Mouse (Mus musculus): ENCODE data around the gene Cxcl1. TPM values are rescaled to one million over a fixed set of nuclear protein-coding genes. Genes with fewer than 3 reads are reported as not detected.

The Cxcl1 gene
- polyA plus RNA-seq, 1 experiment from 2014 or later, result not detected

Other genes with a start within 250 kb of the Cxcl1 start
- 0.10 TPM in 1 of 2 replicates, not detected in the other for gene Cxcl5, start 131.9 kb upstream of the Cxcl1 start, polyA plus RNA-seq (2016; fragmentation: Nextera tagmentation; extraction: Ambion mirVana)
- gene Ppbp, start 122.7 kb upstream of the Cxcl1 start, polyA plus RNA-seq (2016; fragmentation: Nextera tagmentation; extraction: Ambion mirVana), result 7.3 and 10.1 TPM in 2 replicates
- gene Pf4, start 118.8 kb upstream of the Cxcl1 start, polyA plus RNA-seq (2016; fragmentation: Nextera tagmentation; extraction: Ambion mirVana), result 55.7 and 72.1 TPM in 2 replicates
- gene Cxcl3, start 105.1 kb upstream of the Cxcl1 start, polyA plus RNA-seq (2016; fragmentation: Nextera tagmentation; extraction: Ambion mirVana), result not detected in 2 replicates
- not detected in 2 replicates for gene Cxcl15, start 96.7 kb upstream of the Cxcl1 start, polyA plus RNA-seq (2016; fragmentation: Nextera tagmentation; extraction: Ambion mirVana)
- not detected in 2 replicates for gene Cxcl2, start 12.6 kb downstream of the Cxcl1 start, polyA plus RNA-seq (2016; fragmentation: Nextera tagmentation; extraction: Ambion mirVana)
- 58.6 and 71.3 TPM in 2 replicates for gene Mthfd2l, start 39.9 kb downstream of the Cxcl1 start, polyA plus RNA-seq (2016; fragmentation: Nextera tagmentation; extraction: Ambion mirVana)
- 0.08 TPM in 1 of 2 replicates, not detected in the other for gene Epgn, start 136.2 kb downstream of the Cxcl1 start, polyA plus RNA-seq (2016; fragmentation: Nextera tagmentation; extraction: Ambion mirVana)
- gene Ereg, start 183.4 kb downstream of the Cxcl1 start, polyA plus RNA-seq (2016; fragmentation: Nextera tagmentation; extraction: Ambion mirVana), result not detected in 2 replicates
- gene Areg, start 248.4 kb downstream of the Cxcl1 start, polyA plus RNA-seq (2016; fragmentation: Nextera tagmentation; extraction: Ambion mirVana), result 0.13 TPM in 1 of 2 replicates, not detected in the other